Mouse (Mus musculus): ENCODE measurements around the gene Foxd1.

Gene Foxd1

GRCm38 (mm10) chr13:98390771-98391634 lies 37.0 kb downstream of the Foxd1 start:
- DNase-seq, result no peak

- no peak for DNase-seq
Measured at GRCm38 (mm10) chr13:98391635-98391990, 37.6 kb downstream of the Foxd1 start.

GRCm38 (mm10) chr13:98392031-98392430 lies 38.0 kb downstream of the Foxd1 start:
- no peak for DNase-seq

- no peak for DNase-seq
Measured at GRCm38 (mm10) chr13:98393356-98394070, 39.5 kb downstream of the Foxd1 start.

Data from lung, postnatal 36 days (tissue).